Mouse (Mus musculus) adrenal gland, adult (tissue): Measurements from ENCODE around the gene Olfr1316.

Experiments
- DNase-seq, 2 experiments: peaks; one replicate each; pipeline ENCODE4 v3.0.0; 2022 to 2023; ENCODE audit warnings: low spot score in 1 of 2; ENCODE audit not compliant: inconsistent age in 2 of 2

Olfr1316 gene

DNA sequence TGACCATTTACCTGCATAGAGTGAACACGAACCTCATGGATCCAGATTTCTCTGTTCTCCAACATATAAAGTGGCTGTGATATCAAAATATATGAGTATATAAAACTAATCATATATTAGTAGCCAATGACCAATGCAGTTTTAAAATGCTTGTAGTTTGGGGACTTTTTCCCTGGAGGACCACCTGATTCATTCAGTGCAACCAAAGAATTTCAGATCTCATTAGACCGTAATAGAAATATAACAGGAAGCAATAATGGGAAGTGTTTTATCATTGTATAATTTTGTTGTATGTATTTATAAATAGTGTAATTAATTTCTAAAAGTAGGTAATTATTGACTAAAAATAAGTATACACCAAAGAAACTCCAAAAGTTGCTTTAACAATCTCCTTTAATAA is at the start of gene Olfr1316:
Gene Olfr1316, minus strand, starts transcription at position 101 of the 400 bp plus-strand sequence.
- no peak for DNase-seq

- no peak for DNase-seq
Observed at GRCm38 (mm10) chr2:112153898-112154297, 19.1 kb upstream of the Olfr1316 start, which contains the start of gene Olfr1318. Gene Olfr1318, plus strand, starts transcription at chr2:112154198.

GRCm38 (mm10) chr2:112140029-112140428 is 5.3 kb upstream of the Olfr1316 start, which contains the start of gene Olfr1317:
Gene Olfr1317, plus strand, starts transcription at chr2:112140329.
- DNase-seq: no peak

DNA sequence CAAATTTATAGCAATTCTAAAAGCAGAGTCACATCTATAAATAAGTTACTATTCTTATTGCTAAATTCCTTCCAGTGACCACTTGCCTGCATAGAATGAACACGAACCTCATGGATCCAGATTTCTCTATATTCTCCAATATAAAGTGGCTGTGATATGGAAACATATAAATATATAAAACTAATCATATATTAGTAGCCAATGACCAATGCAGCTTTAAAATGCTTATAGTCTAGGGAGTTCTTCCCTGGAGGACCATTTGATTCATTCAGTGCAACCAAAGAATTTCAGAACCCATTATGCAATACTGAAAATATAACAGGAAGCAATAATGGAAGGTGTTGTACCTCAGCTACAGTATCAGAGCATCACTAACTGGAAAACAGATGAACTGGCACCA is 19.4 kb downstream of the Olfr1316 start, which contains the start of gene Olfr1315-ps1:
Gene Olfr1315-ps1, minus strand, starts transcription at position 101 of the 400 bp plus-strand sequence.
- DNase-seq: no peak

- DNase-seq: no peak
Observed at GRCm38 (mm10) chr2:112096681-112097080, 38.1 kb downstream of the Olfr1316 start, which contains the start of gene Olfr1314. Gene Olfr1314, minus strand, starts transcription at chr2:112096781.

GRCm38 (mm10) chr2:112077743-112078142 is 57.0 kb downstream of the Olfr1316 start, which contains the start of gene Olfr1313:
Gene Olfr1313, minus strand, starts transcription at chr2:112077843.
- no peak for DNase-seq
